Mouse (Mus musculus) heart, embryonic 13.5 days (tissue): ENCODE results near the gene Hdhd3. TPM values are rescaled to one million over a fixed set of nuclear protein-coding genes. Genes with fewer than 3 reads are reported as not detected.

Experiments
- ATAC-seq: fragments of 200-750 bp; cut with Nextera tagmentation; 2 replicates; pipeline ENCODE4 v1.8.0; 2017; ENCODE audit warnings: moderate TSS enrichment; ENCODE audit not compliant: insufficient number of reproducible peaks, low FRiP score, low TSS enrichment; ENCODE audit errors: extremely low read depth
- H3K27ac ChIP-seq: fragments of 300-500 bp; sonication (generic); replicated peaks from 2 replicates; pipeline ENCODE4 v1.5.1; 2015; ENCODE audit warnings: moderate library complexity, mild to moderate bottlenecking, inconsistent platforms
- H3K27me3 ChIP-seq: fragments of 300-500 bp; sonication (generic); replicated peaks from 2 replicates; pipeline ENCODE4 v1.6.1; 2015; ENCODE audit warnings: mild to moderate bottlenecking, inconsistent platforms
- H3K36me3 ChIP-seq: fragments of 300-500 bp; sonication (generic); 2 replicates; pipeline ENCODE4 v1.6.1; 2015; ENCODE audit warnings: mild to moderate bottlenecking, inconsistent platforms
- H3K4me1 ChIP-seq: fragments of 300-500 bp; sonication (generic); 2 replicates; pipeline ENCODE4 v1.6.1; 2015; ENCODE audit warnings: inconsistent platforms
- H3K4me2 ChIP-seq: fragments of 300-500 bp; sonication (generic); 2 replicates; pipeline ENCODE4 v1.6.1; 2015; ENCODE audit warnings: inconsistent platforms, mild to moderate bottlenecking, moderate library complexity
- H3K4me3 ChIP-seq: fragments of 300-500 bp; sonication (generic); 2 replicates; pipeline ENCODE4 v1.5.1; 2015; ENCODE audit warnings: moderate library complexity, mild to moderate bottlenecking, inconsistent platforms
- H3K9ac ChIP-seq: fragments of 300-500 bp; sonication (generic); 2 replicates; pipeline ENCODE4 v1.6.1; 2015; ENCODE audit warnings: inconsistent platforms, mild to moderate bottlenecking, moderate library complexity
- H3K9me3 ChIP-seq: fragments of 300-500 bp; sonication (generic); 2 replicates; pipeline ENCODE4 v1.6.1; 2016; ENCODE audit warnings: inconsistent platforms
- WGBS: fragments of 180-500 bp; shearing (Covaris S2); methylation state at CpG from one replicate; pipeline ENCODE4 v1.1.7; 2015; ENCODE audit warnings: mixed read lengths; 5-methylcytosine and 5-hydroxymethylcytosine counted together
- polyA plus RNA-seq: library from polyadenylated mRNA; unstranded; fragments of >200 nt; fragmentation: Nextera tagmentation; extraction: Ambion mirVana; gene quantifications from 2 replicates; pipeline ENCODE4 v1.2.1, GENCODE M21; 2015

The Hdhd3 gene
- polyA plus RNA-seq, 1 experiment from 2014 or later, result 7.7 TPM

- ATAC-seq, result no peak
- Histone ChIP-seq H3K4me3 (no peak overlapping the region), H3K9ac (no peak overlapping the region), H3K9me3 (no peaks in the 10 kb centered on the region), H3K27ac (no peak overlapping the region), H3K36me3 (no peaks in the 10 kb centered on the region), H3K27me3 (peaks cover 33% of the 10 kb centered on the region), H3K4me2 (no peak overlapping the region), H3K4me1 (peaks cover 15% of the 10 kb centered on the region)
- WGBS, result 72% methylated on average over 2 of the region's 2 CpGs
Observed at GRCm38 (mm10) chr4:62475131-62475530, 28.1 kb downstream of the Hdhd3 start.

- H3K9ac ChIP-seq, result no peak overlapping the region
- H3K36me3 ChIP-seq, result no peaks in the 10 kb centered on the region
- H3K4me2 ChIP-seq, result no peak overlapping the region
- H3K4me3 ChIP-seq, result no peak overlapping the region
- H3K4me1 ChIP-seq, result peaks cover 3% of the 10 kb centered on the region; the same call in 1 of the 2 replicates
- H3K27ac ChIP-seq, result no peak overlapping the region
- peaks cover 12% of the 10 kb centered on the region for H3K27me3 ChIP-seq
- no peak for ATAC-seq
- WGBS, result 84% methylated on average over 2 of the region's 2 CpGs
- H3K9me3 ChIP-seq, result no peaks in the 10 kb centered on the region
Observed at GRCm38 (mm10) chr4:62472071-62472470, 31.2 kb downstream of the Hdhd3 start.

- WGBS, result 1% methylated on average over 30 of the region's 30 CpGs
- Histone ChIP-seq H3K9ac (peak within 1 kb of the TSS; percentile 79), H3K4me3 (peak within 1 kb of the TSS; percentile 70), H3K27me3 (0 out of 2 replicates have a peak, but pooled peaks cover 1% of the 10 kb centered on the region), H3K9me3 (no peaks in the 10 kb centered on the region), H3K4me1 (peaks cover 3% of the 10 kb centered on the region; the same call in 1 of the 2 replicates), H3K27ac (no peak within 1 kb of the TSS), H3K4me2 (peak within 1 kb of the TSS; percentile 74), H3K36me3 (no peaks in the 10 kb centered on the region)
- peak; percentile 61; the same call in 1 of the 2 replicates for ATAC-seq
Observed at GRCm38 (mm10) chr4:62470598-62471051, 32.6 kb downstream of the Hdhd3 start, which contains the start of gene Wdr31. Gene Wdr31, minus strand, starts transcription at chr4:62470896.

GRCm38 (mm10) chr4:62468158-62468557, 35.1 kb downstream of the Hdhd3 start:
- no peak for ATAC-seq
- Histone ChIP-seq H3K4me1 (peaks cover 3% of the 10 kb centered on the region; the same call in 1 of the 2 replicates), H3K4me3 (no peak overlapping the region), H3K27me3 (no peaks in the 10 kb centered on the region), H3K9me3 (no peaks in the 10 kb centered on the region), H3K36me3 (no peaks in the 10 kb centered on the region), H3K27ac (no peak overlapping the region), H3K9ac (no peak overlapping the region), H3K4me2 (no peak overlapping the region)
- WGBS, result 80% methylated on average over 1 of the region's 1 CpGs

GRCm38 (mm10) chr4:62463124-62463523, 40.1 kb downstream of the Hdhd3 start:
- no peak overlapping the region for H3K27ac ChIP-seq
- H3K4me2 ChIP-seq, result no peak overlapping the region
- no peaks in the 10 kb centered on the region for H3K9me3 ChIP-seq
- no peaks in the 10 kb centered on the region for H3K27me3 ChIP-seq
- no peak overlapping the region for H3K9ac ChIP-seq
- ATAC-seq, result no peak
- H3K36me3 ChIP-seq, result no peaks in the 10 kb centered on the region
- no peak overlapping the region for H3K4me3 ChIP-seq
- 0 out of 2 replicates have a peak, but pooled peaks cover under 1% of the 10 kb centered on the region for H3K4me1 ChIP-seq
- 73% methylated on average over 2 of the region's 2 CpGs for WGBS

- WGBS, result 83% methylated on average over 8 of the region's 8 CpGs
- Histone ChIP-seq H3K9me3 (no peaks in the 10 kb centered on the region), H3K27ac (no peak overlapping the region), H3K4me2 (no peak overlapping the region), H3K4me1 (0 out of 2 replicates have a peak, but pooled peaks cover 6% of the 10 kb centered on the region), H3K9ac (no peak overlapping the region), H3K27me3 (no peaks in the 10 kb centered on the region), H3K36me3 (no peaks in the 10 kb centered on the region), H3K4me3 (no peak overlapping the region)
- no peak for ATAC-seq
Observed at GRCm38 (mm10) chr4:62460348-62460747, 42.9 kb downstream of the Hdhd3 start.

- Histone ChIP-seq H3K27me3 (no peaks in the 10 kb centered on the region), H3K4me3 (no peak overlapping the region), H3K27ac (no peak overlapping the region), H3K4me1 (0 out of 2 replicates have a peak, but pooled peaks cover 6% of the 10 kb centered on the region), H3K36me3 (no peaks in the 10 kb centered on the region), H3K4me2 (no peak overlapping the region), H3K9ac (no peak overlapping the region), H3K9me3 (no peaks in the 10 kb centered on the region)
- ATAC-seq, result no peak
- 68% methylated on average over 3 of the region's 3 CpGs for WGBS
Observed at GRCm38 (mm10) chr4:62459081-62459480, 44.2 kb downstream of the Hdhd3 start.

GRCm38 (mm10) chr4:62454995-62455394, 48.3 kb downstream of the Hdhd3 start:
- no peak overlapping the region for H3K9ac ChIP-seq
- 0 out of 2 replicates have a peak, but pooled peaks cover 6% of the 10 kb centered on the region for H3K4me1 ChIP-seq
- no peaks in the 10 kb centered on the region for H3K9me3 ChIP-seq
- 41% methylated on average over 5 of the region's 5 CpGs for WGBS
- no peaks in the 10 kb centered on the region for H3K27me3 ChIP-seq
- H3K4me3 ChIP-seq, result no peak overlapping the region
- H3K27ac ChIP-seq, result no peak overlapping the region
- no peaks in the 10 kb centered on the region for H3K36me3 ChIP-seq
- no peak for ATAC-seq
- no peak overlapping the region for H3K4me2 ChIP-seq

Other genes starting within 250 kb of the Hdhd3 start
- gene Slc31a2, start 240.9 kb downstream of the Hdhd3 start, polyA plus RNA-seq, result 19.7 and 20.3 TPM in 2 replicates
- 16.7 and 17.8 TPM in 2 replicates for gene Fkbp15, start 142.9 kb downstream of the Hdhd3 start, polyA plus RNA-seq
- gene Slc31a1, start 142.7 kb downstream of the Hdhd3 start, polyA plus RNA-seq, result 41.2 and 42.4 TPM in 2 replicates
- 82.1 and 85.2 TPM in 2 replicates for gene Cdc26, start 94.8 kb downstream of the Hdhd3 start, polyA plus RNA-seq
- 11.6 and 13.8 TPM in 2 replicates for gene Prpf4, start 94.7 kb downstream of the Hdhd3 start, polyA plus RNA-seq
- not detected in 2 replicates for gene Rnf183, start 68.2 kb downstream of the Hdhd3 start, polyA plus RNA-seq
- 3.3 and 3.6 TPM in 2 replicates for gene Wdr31, start 32.6 kb downstream of the Hdhd3 start, polyA plus RNA-seq
- gene Bspry, start 23.4 kb downstream of the Hdhd3 start, polyA plus RNA-seq, result 0.99 and 1.1 TPM in 2 replicates
- 68.6 and 84.6 TPM in 2 replicates for gene Alad, start 16.5 kb upstream of the Hdhd3 start, polyA plus RNA-seq
- 54.6 and 54.8 TPM in 2 replicates for gene Pole3, start 21.6 kb upstream of the Hdhd3 start, polyA plus RNA-seq
- gene 4933430I17Rik, start 21.9 kb upstream of the Hdhd3 start, polyA plus RNA-seq, result 0.16 and 0.76 TPM in 2 replicates
- 62.2 and 64.8 TPM in 2 replicates for gene Rgs3, start 56.4 kb upstream of the Hdhd3 start, polyA plus RNA-seq